Mouse (Mus musculus): ENCODE data around the gene Nsfl1c. TPM values are rescaled to one million over a fixed set of nuclear protein-coding genes. Genes with fewer than 3 reads are reported as not detected.
"Not testable (repeated sequence)": the region's sequence is repeated elsewhere in the genome, so short reads cannot be mapped to it uniquely, and the experiment has no call there.

The Nsfl1c gene
- 100 to 1,000 TPM; 139 to 162 TPM for total RNA-seq (2021)
- 26.8 and 35.2 TPM in 2 replicates for polyA plus RNA-seq (2012; rRNA removed)
- long read RNA-seq, transcript Nsfl1c-201 (9 exons, 1,364 nt) = major isoform, 86 of 89 reads
- long read RNA-seq, partial matches to known transcripts = 1 of 89 reads
- long read RNA-seq, other reads (novel, unspliced or antisense) = 2 of 89 reads

DNA sequence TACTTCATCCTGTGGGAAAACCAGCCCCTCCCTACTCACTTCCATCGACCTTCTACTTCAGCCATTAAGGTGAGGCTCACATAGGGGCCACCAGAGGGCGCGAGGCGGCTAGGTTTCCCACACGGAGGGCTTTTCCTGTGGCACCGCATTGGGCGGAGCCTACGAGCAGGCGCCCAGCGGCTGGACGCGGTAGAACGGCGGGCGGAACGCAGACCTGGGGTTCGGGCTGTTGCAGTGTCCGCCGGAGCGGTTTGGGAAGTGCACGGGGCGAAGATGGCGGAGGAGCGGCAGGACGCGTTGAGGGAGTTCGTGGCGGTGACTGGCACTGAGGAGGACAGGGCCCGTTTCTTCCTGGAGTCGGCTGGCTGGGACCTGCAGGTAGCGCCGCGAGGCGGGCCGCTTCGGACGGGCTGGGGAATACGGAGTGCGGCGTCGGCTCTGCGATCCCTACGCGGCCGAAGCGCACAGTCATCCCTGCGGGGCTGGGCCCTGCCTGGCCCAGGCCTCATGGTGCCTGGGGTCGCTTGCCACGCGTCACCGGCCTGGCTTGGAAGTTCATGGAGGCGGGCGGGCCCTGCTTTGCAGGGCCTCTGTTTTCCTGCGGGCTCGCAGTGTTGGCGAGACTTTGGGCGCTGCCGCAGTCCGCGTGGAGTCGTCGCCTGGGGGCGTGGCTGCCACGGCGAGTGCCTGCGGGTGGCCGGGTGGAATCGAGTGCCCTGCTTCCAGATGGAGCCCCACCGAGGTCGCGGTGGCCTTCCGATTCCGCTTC is at the start of gene Nsfl1c:
Gene Nsfl1c, plus strand, starts transcription at position 148 of the 769 bp plus-strand sequence.
- peak; percentile 96 for DNase-seq

DNA sequence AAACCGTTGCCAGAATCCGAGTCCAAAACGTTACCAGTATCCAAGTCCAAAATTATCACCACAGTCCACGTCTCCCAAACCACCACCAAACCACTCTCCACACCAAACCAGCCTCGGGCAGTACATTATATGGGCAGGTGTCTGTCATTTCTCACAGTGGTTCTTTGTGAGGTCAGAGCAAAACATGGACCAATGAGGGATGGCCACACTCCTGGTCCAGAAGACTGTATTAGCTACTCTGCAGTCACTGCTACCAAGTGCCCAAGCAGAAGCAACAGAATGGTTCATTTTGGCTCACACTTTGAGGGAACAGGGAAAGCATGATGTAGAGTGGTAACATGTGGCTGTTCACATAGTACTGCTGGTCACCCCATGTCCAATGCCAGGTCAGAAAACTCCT is 17.9 kb upstream of the Nsfl1c start, which contains the start of gene 4921509C19Rik:
Gene 4921509C19Rik, minus strand, starts transcription at position 101 of the 400 bp plus-strand sequence.
- DNase-seq = not testable (repeated sequence)

DNA sequence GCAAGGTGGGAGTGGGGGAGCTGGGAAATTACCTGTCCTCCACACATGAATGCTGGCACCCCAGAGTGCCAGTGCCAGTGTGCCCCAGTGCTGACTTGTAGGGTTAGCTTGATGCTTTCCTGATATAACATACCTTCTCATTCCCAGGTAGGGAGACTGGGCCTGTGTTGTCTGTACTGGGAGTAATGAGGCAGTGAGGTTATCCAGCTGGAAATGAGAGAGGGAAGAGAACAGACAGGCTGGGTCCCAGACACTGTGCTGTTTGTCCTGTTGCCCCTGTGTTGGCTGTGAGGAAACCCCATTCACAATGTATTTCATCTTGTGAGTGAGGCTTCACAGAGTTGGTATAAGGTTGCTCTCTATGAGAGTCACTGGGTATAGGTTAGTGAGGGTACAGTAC is 7.5 kb upstream of the Nsfl1c start:
- DNase-seq = no peak

DNA sequence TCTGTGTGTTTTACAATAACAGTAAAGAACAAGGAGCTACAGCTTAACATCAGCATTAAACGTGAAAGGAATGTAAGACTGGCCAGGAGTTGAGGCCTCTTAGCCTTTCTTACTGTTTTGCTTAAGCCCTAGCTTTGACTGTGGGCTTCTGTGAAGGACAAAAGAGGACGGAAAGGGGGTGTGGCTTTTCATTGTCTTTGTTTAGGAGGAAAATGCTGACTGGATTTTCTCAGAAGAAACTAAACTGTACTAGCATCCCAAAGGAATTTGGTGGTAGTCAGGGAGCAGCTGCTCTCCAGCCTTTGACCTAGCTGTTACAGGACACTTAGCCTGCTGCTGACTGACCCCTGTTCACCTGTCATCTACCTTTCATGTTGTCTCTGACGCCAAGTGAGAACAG is 4.4 kb downstream of the Nsfl1c start:
- DNase-seq = no peak

DNA sequence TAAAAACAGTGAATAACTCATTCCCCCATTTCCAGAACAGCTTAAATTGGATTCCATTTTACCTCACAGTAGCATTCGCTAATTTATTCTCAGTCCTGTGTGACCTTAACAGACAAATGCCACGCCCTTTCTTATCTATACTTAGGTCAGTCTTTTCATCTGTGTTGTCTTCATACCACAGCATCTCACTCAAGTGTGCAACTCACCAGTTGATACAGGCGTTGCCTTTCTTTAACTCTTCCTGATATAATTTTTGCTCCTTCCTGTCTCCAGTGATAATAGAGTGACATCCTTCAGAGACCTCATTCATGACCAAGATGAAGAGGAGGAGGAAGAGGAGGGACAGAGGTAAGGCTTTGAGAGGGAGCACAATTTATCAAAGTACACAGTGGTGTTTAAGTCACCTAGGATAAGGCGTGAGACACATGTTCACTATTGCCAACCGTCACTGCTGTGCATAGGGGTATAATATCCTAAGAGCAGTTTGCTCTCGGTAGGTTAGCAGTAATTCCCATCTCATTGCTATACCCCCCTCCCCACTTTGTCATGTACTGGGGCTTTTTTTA is 6.5 kb downstream of the Nsfl1c start:
- no peak for DNase-seq

DNA sequence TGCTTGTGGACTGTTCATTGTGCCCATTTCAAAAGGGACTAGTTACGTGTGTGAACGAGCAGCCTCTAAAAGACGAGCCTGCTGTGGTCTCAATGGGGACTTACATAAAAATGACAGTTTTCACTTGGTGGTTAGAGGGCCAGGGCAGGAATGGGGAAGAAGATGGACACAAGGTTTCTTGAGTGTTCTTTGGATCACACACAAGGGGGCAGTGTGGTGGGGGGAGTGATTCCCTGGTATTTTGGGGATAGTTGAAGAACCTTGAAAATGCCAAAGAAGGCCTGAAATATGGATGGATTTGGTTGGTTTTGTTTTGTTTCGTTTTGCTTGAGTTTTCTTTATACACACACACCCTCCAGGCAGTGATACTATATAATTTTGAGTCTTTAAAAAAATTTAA is 10.2 kb downstream of the Nsfl1c start:
- no peak for DNase-seq

DNA sequence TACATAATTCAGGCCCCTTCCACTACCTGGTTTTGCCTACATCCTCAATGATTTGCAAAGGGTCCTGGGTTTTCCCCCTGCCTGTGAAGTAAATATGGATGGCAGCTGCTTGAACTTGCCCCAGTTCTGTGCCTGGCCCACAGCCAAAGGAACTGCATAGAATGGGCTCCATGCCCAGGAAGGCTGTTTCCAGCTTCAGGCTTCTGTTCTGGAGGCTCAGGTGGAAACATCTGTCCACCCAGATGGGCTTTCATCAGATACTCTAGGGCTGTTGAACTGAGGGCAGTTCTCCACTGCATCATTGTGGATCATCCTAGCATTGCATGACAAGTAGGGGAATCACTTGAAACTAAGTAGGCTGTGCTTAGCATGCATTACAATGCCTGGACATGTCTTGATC is 18.2 kb downstream of the Nsfl1c start:
- peak; percentile 46 for DNase-seq

DNA sequence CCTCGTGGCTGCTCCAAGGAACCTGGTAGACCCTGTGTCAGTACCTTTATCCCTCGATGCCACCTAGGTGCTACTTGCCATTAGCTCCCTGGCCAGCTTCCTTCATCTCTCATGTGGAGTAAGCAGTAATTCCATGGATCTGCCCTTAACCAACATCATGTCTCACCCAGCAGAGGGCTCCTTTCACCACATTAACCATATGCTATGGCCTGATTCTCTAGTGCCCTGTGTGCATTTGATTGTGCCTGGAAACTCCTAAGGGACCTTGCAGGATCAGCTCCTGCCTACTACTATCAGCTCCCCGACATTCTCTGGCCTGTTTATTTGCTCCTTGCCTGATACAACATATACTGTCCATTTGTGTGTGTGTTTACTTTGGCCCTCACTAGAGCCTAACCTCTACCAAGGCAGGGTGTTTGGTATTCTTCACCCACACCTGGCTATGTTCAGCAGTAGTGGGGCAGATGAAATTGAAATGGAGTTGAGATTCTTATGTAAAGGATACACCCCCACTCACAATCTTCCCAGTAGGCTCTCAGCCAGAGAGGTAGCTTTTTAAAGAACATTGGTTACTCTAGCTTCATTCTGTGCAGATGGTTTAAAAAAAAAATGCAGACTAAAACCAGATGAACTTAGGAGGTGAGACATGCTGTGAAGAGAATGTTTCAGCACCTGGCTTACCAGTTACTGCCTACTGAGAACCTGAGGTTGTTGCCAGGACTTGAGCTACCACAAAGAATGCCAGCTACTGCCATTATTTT is 19.7 kb downstream of the Nsfl1c start:
- no peak for DNase-seq

DNA sequence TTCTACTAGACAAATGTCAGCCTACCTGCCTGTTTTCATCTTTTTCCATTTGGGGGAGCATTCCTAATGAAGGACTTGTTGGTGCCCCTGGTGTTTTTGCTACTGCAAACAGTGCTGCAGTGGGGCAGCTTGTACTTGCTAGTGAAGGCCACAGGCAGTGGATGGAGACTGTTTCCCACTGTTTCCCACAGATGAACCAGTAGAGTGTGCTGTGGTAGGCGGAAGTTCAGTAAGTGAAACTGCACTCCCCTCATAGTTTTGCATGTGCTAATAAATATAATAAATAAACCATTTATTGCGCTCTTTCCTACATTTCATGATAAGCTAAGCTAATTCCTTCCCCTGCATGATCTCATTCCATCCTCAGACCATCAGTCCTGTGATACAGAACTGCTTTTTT is 25.0 kb downstream of the Nsfl1c start:
- DNase-seq = no peak

DNA sequence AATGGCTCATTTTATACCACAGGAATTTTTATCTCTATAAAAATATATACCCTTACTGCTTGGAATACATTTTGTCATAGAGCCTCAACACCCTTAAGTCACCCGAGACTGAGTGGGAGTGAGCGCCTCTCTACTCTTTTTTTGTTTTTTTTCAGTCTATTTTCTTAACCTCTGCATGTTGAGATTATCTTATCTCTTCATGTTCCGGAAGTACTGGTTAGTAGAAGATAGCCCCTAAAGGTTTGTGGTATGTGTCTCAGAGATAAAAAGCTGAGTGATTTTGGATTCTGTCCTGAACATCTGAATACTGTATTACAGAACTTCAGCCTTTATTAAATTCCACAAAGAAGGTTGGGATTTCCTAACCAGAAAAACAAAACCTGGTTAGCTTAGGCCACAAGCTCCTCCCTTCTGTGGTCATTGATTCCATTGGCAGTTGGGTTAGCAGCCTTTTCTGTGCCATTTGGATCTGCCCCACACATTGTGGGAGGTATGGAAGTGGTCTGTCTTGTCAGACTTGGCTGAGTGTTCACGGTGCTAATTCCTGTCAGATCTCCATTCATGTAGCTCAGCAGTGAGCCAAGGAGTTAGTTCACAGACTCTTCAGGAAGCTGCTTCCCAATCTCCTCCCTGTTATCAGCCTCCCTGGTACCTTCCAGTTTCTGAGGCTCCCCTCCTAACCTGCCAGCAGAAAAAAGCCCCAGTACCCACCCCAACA is 30.5 kb downstream of the Nsfl1c start:
- no peak for DNase-seq

DNA sequence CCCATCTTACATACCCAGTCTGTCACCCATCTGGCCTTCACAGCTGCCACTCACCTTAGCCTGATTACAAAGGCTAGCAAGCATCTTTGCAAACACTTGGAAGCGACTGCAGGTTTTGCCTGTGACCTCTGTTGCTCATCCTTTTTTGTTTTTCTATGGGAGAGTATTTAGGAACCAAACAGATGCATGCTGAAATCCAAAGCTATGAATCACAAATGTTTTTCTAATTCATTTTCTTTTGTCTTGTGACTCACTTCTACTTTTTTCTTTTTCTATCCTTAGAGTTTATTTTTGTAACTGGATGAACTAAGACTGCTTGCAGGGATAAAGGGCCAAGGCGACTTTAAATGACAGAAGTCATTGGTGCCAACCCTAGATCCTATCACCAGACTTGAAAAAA is 31.5 kb downstream of the Nsfl1c start:
- no peak for DNase-seq

DNA sequence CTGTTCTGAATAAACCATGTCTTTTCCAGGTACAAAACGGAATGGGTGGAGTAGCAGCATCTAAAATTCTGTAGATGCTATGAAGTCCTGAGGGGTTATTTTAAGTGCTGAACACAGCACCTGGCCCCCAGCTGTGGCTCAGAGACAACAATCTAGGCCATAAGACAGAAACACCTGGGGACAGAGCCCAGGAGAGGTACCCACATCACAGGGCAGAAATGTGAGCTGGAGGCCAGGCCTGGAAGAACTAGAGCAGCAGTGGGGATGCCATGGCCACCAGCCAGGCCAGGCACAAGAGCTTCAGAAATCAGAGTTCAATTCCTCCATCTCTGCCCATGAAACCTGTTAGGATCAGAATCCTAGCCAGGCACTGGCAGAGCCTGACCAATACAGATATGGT is 34.1 kb downstream of the Nsfl1c start:
- DNase-seq = no peak

DNA sequence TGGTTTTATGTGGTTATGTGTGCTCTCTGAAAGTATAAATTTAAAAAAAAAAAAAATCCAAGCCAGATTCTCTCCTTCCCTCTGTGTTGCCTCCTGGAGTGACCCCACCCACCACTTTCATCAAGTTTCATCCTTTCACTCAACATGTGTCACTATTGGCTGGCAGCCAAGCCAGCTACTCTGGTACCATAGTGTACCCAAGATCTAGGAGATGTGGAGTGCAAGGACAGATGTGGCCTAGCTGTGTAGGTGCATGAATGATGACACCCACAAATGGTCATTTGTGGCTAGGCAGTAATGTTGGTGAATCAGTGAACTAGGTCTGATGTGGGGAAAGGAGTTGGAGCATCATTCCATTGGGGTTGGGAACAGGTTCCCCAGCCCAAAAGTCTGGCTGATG is 35.2 kb downstream of the Nsfl1c start:
- no peak for DNase-seq

DNA sequence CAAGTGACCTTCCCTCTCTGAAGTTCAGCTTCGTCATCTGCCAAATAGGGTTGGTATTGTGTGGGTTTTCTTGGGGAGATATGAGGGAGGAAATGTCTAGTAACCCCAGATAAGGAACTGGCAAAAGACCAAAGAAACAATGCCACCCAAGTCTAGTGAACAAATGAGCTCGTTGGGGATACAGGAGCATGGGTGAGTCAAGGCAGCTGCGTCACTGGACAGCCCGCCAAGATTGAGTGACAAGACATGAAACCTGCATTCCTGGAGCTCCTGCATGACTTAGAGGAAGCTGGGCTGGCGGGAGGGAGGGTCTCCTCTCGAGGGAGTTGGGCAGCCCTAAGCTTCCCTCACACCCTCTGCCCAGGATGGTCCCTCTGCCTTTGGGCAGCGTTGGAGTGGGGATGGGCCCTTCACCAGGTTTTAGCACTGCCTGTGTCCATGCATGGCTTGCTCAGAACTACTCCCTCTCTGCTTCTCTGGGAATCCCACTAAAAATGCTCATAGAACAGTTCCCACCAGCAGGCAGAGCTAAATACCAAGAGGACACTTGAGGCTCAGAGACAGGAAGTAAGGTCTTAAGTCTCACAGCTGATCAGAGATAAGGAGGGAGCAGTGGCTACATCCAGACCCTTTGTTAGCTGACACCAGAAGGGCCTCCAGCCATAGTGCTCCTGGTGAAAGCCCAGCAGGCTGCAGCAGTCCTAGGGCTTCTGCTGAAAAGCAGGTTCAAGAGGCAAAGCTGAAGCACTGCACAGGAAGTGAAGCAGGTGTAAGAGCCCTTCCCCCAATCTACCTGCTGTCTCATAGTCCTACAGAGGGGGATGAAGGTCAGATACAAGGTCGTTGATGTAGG is 36.6 kb downstream of the Nsfl1c start:
- peak; percentile 61 for DNase-seq

DNA sequence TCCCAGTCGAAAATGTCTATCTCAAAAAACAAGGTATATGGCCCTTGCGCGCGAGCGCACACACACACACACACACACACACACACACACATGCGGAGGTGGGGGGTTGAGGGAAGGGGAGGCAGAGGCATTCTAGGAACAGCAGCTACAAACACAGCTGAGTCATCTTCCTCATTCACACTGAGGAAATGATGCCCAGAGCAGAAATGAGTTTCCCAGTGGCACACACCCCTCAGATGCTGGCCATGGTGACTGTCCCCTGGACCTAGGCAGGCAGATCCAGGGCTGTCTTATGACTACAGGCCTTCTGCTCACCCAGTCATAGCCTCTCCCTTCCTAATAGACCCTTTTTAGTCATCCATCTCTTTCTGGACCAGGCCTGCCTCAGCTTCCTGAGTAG is 39.6 kb downstream of the Nsfl1c start:
- no peak for DNase-seq

DNA sequence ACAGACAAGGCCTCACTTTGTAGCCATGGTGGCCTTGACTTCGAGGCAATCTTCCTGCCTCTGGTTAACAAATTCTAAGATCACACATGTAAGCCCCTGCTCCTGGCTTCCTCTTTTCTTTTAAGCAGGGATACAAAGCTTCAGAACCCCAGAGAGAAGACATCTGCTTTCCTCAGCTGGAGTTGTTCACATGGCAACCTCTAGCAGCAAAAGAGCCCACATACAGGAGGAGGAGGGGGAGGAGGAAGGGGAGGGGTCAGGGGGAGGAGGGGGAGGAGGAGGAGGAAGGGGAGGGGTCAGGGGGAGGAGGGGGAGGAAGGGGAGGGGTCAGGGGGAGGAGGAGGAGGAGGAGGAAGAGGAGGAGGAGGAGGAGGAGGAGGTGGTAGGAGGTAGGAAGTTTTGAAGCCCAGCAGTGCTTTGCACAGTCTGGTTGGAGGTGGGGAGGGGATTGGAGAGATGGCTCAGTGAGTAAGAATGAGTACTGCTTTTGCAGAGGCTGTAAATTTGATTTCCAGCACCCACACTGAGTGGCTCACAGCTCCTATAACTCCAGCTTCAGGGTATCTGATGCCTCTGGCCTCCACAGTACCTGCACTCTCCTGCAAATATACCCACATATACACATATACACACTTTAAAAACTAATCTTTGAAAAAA is 42.1 kb downstream of the Nsfl1c start:
- DNase-seq = no peak

DNA sequence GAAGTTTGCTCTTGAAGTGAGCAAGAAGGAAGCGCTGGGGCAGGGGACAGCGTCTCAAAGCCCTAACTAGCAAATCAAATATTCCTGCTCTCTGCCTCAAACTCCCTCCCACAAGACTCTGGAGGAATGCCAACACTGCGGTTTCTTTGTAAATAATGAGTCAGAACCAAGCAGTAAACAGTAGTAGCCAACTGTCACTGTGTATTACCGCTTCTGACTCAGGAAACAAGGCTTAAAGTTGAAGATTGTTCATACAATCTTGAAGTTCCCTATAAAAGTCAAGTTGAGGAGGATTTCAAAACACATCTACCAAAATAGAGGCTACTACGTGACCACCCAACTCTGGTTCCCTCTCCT is 42.6 kb downstream of the Nsfl1c start:
- DNase-seq = peak; percentile 79

DNA sequence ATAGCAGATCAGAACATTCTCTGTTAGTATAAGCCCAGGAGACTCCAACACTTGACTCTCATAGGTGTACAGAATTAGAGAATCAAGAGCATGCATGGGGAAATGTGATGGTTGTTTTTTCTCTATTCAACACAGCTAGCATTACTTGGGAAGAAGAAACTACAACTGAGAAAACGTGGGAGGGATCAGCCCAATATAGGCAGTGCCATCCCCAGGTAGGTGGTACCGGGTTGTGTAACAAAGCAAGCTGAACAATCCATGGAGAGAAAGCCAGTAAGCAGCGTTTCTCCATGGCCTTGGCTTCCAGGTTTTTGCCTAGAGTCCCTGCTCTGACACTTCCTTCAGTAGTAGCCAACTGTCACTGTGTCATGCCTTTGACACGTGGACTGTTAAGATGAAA is 44.7 kb downstream of the Nsfl1c start:
- no peak for DNase-seq

DNA sequence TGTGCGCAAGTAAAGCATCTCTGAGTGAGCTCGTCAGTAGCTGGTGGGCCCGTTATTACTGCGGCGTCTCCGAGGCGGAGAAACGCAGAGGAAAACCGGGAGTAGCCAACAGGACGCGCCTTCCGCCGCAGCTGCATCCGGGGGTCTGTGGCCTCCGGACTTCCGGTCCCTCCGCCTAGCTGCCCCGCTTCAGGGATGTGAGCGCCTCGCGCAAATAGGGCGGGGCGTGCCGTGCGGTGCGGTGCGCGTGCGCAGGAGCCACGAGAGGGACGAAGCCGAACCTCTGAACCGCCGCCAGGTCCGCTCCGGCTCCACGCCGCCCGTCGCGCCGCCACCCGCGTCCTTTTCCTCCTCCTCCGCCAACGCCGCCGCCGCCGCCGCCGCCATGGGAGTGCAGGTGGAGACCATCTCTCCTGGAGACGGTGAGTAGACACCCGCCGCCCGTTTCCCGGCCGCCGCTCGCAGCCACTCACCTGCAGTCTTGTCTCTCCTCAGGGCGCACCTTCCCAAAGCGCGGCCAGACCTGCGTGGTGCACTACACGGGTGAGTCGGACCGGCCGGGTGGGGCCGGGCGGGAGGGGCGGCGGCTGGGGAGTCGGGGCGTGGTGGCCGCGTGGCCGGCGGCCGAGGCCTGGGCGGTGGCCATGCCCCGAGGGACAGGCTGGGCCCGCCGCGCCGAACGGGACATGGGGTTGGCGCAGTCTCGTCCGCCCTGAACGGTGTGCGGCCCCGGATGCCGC is 48.5 kb downstream of the Nsfl1c start, which contains the start of gene Fkbp1a:
Gene Fkbp1a, plus strand, starts transcription at position 161 of the 740 bp plus-strand sequence.
- DNase-seq = peak; percentile 98
